Mouse (Mus musculus) liver, adult 2 months (tissue): ENCODE results near the gene H2afj.

Source experiments
- CTCF ChIP-seq: fragments of 200-500 bp; IDR thresholded peaks from 2 replicates; pipeline ENCODE4 v1.5.1; 2011; ENCODE audit warnings: low read depth, low read length, control low read depth
- POLR2A ChIP-seq: fragments of 200-500 bp; IDR thresholded peaks from 2 replicates; pipeline ENCODE4 v1.6.1; 2011; ENCODE audit warnings: low read length, control low read depth; ENCODE audit not compliant: insufficient read depth; ENCODE audit errors: extremely low read depth

- TF ChIP-seq CTCF (no peak), POLR2A (no peak)
These were observed 25.3 kb upstream of the H2afj start for GRCm38 (mm10) chr6:136782761-136783160.
